Mouse (Mus musculus) brain, embryonic 14.5 days (tissue): Measurements from ENCODE around the gene Dcst1. TPM values are rescaled to one million over a fixed set of nuclear protein-coding genes. Genes with fewer than 3 reads are reported as not detected.
A peak's percentile ranks its signal among the peaks of the same experiment; 100 is the strongest.

Experiments
- DNase-seq: peaks from one replicate; pipeline ENCODE4 v3.0.0-alpha.2; 2011; ENCODE audit warnings: low read depth
- CTCF ChIP-seq: fragments of 200-500 bp; IDR thresholded peaks from 2 replicates; pipeline ENCODE4 v1.5.1; 2012; ENCODE audit warnings: inconsistent platforms, mild to moderate bottlenecking, moderate library complexity, borderline replicate concordance; ENCODE audit not compliant: insufficient read depth, insufficient read length; ENCODE audit errors: extremely low read depth
- POLR2A ChIP-seq: fragments of 200-500 bp; IDR thresholded peaks from 2 replicates; pipeline ENCODE4 v1.6.1; 2012; ENCODE audit warnings: mild to moderate bottlenecking, inconsistent platforms, borderline replicate concordance; ENCODE audit not compliant: poor library complexity, insufficient read depth, insufficient read length, severe bottlenecking; ENCODE audit errors: extremely low read depth
- polyA plus RNA-seq: library from polyadenylated mRNA; depleted of rRNA; stranded (reverse); fragments of >200 nt; gene quantifications from 2 replicates; pipeline ENCODE4 v1.2.3, GENCODE M21; 2012

The Dcst1 gene
- polyA plus RNA-seq, 1 experiment: 0.04 TPM

GRCm38 (mm10) chr3:89387632-89388031 is 22.6 kb upstream of the Dcst1 start:
- DNase-seq: no peak
- TF ChIP-seq POLR2A: no peak
- no peak for TF ChIP-seq CTCF

GRCm38 (mm10) chr3:89386438-89387420 is 21.7 kb upstream of the Dcst1 start:
- TF ChIP-seq CTCF (no peak), POLR2A (no peak)
- no peak for DNase-seq

GRCm38 (mm10) chr3:89385451-89385850 is 20.4 kb upstream of the Dcst1 start:
- TF ChIP-seq POLR2A (no peak), CTCF (no peak)
- no peak for DNase-seq

DNA sequence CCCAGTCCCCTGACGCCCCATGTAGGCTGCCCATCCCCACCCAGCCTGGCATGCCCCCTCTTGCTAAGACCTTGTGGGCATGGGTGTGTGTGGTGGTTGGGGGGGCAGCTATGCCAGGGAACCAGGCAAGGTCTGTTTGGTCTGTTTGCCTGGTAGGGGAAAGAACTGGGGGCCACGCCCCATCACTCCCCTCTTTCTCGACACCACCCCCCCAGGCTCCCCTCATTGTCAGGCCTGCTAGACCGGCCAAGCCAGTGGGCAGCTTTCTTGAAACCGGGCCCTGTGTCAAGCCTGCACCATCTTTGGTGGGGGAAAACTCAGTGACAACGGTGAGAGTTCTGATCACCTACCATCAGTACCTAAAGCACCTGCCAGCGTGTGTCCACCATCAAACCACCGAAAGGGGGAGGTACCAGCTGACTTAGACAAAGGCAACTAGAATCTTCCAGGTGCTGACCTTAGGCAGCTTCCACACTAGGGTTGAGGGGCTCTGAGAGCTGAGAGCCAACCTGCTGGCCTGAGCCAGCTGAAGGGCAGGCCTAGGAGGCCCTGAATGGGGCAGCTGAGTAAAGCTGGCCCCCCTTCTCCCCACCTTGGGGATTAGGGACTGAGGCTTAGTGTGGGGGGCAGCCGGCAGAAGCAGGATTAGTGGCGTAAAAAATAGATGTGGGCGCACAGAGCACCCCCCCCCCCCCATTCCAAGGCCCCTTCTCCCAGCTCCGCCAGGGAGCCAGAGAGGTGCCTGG is 19.5 kb upstream of the Dcst1 start:
- DNase-seq: peak; percentile 14
- TF ChIP-seq CTCF (no peak), POLR2A (no peak)

- TF ChIP-seq POLR2A (no peak), CTCF (no peak)
- no peak for DNase-seq
Observed at GRCm38 (mm10) chr3:89383651-89384255, 18.7 kb upstream of the Dcst1 start.

- DNase-seq: no peak
- TF ChIP-seq CTCF (no peak), POLR2A (no peak)
Observed at GRCm38 (mm10) chr3:89382950-89383349, 17.9 kb upstream of the Dcst1 start.

- DNase-seq: no peak
- no peak for TF ChIP-seq CTCF
- TF ChIP-seq POLR2A: no peak
Observed at GRCm38 (mm10) chr3:89382033-89382882, 17.2 kb upstream of the Dcst1 start.

DNA sequence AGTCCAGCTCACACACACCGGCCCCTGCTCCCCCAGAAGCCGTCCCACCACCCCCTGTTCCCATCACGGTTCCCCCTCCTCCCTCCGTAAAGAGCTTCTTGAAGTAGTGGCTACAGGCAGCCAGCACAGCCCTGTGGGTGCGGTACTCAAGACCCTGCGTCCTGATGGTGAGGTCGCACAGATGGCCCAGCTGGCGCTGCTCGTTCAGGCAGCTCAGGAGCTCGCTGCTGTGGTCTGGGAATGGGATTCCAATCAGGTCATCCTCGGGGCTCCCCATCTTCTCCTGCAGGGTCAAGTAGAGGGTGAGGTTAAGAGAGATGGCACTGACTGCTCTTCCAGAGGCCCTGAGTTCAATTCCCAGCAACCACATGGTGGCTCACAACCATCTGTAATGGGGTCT is 16.2 kb upstream of the Dcst1 start:
- TF ChIP-seq POLR2A: no peak
- TF ChIP-seq CTCF: no peak
- DNase-seq: no peak

DNA sequence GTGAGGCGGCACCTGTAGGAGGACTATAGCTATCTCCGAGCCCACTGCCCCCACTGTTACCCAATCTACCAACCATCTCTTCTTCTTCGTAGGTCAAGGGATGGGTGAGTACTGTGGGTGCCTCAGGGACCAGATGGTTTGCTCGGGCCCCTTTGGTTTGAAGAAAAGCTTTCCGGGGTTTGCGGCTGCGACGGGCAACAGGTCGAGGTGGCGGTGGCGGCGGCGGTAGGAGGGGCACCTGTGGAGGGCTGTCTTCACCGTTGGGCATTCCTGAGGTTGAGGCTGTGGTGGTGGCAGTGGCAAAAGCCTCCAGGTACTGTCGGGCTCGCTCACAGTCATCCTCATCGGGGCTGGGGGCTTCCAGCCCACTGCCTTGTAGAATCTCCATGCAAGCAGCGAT is 15.7 kb upstream of the Dcst1 start:
- DNase-seq: no peak
- TF ChIP-seq CTCF: no peak
- TF ChIP-seq POLR2A: no peak

GRCm38 (mm10) chr3:89380291-89380690 is 15.2 kb upstream of the Dcst1 start:
- DNase-seq: no peak
- no peak for TF ChIP-seq CTCF
- TF ChIP-seq POLR2A: no peak
